Mouse (Mus musculus) left cerebral cortex, adult 9 months (tissue): ENCODE measurements around the gene Nectin1.

Experiments used
- DNase-seq, 2 experiments: peaks; one replicate each; pipeline ENCODE4 v3.0.0; 2022; ENCODE audit warnings: low spot score in 2 of 2

Nectin1 gene

DNA sequence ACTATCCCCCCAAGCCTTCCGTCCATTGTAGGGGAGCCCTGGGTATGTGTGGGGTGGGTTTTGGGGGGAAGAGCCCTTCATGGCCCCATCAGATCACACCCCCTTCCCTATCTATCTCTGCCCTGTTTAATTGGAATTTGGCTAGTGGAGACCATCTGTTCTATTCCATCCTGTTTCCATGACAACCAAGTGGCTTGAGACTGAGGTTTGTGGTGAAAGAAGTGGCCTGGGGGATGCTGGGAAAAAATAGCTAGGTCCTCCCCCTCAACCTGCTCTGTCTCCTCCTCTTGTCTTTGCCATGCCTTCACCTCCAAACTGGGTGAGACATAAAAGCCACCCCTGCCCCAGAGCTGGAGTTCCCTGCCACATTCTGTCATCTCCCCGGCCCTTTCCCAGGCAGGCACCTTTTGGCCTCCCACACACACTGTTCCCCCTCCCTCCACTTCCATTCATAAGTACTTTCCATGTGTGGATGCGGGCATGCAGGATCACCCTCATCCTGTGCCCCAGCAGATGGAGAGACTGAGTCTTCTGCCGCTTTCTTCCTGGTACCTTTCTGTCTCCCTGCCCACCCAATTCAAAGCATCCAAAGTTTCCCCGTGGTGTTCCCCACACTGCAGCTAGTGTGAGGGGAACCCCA, 17.5 kb downstream of the Nectin1 start:
- DNase-seq, result peak in 1 of 2 experiments; percentile 56

GRCm38 (mm10) chr9:43761941-43762340, 18.2 kb downstream of the Nectin1 start:
- DNase-seq, result no peak

GRCm38 (mm10) chr9:43765419-43766179, 21.8 kb downstream of the Nectin1 start:
- no peak for DNase-seq

DNA sequence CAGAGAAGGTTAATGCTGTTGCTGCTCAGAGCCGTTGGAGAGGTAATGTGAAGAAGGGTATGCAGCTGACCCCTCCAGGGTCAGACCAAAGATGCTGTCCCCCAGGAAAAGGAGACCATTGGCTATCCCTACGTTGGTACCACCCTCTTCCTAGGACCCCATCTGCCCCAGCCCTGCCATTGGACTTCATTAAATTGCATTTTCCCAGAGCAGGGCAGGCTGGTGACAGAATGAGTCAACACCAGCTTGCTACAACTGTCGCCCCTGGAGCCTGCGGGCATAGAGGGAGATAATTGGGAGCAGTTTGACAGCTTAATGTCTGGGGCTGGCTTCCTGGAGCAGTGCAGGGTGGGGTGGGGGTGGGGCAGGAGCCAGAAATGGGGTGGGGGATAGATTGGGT, 25.0 kb downstream of the Nectin1 start:
- no peak for DNase-seq

DNA sequence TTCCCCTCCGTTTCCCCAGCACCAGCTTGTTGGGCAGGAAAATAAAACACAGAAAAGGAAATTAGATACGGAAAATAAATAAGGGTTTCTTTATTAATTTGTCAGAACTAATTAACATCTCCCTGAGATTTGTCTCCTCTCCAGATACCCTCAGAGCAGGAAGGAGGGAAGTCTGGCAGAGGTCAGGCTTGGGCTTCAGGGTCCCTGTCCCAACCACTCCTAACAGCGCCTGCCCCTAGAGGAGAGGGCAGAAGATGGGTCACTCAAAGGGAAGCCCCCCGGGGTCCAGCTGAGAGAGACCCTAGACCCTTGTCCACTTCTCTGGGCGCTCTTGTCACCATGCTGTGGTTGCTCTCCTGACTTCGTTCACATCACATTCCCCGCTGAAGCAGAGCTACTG, 25.4 kb downstream of the Nectin1 start:
- no peak for DNase-seq

GRCm38 (mm10) chr9:43769940-43770339, 26.2 kb downstream of the Nectin1 start:
- no peak for DNase-seq

DNA sequence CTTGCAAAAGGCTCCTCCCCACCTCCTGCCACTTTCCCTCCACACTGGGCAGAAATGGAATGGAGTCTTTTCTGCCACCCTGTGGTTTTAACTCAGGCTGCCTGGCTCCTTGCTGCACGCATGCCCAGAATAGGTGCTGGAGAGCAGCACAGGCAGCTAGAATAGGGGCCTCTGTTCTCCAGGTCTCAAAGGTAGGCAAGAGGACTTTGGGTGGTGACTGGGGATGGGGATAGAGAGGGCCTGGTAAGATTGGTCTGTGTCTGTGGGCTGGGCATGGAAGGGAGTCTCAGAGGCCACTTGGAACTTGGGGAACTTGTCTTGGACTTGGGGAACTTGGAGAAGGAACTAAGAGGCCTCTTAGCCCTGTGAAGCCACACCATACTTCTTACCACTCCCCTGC, 27.3 kb downstream of the Nectin1 start:
- no peak for DNase-seq

DNA sequence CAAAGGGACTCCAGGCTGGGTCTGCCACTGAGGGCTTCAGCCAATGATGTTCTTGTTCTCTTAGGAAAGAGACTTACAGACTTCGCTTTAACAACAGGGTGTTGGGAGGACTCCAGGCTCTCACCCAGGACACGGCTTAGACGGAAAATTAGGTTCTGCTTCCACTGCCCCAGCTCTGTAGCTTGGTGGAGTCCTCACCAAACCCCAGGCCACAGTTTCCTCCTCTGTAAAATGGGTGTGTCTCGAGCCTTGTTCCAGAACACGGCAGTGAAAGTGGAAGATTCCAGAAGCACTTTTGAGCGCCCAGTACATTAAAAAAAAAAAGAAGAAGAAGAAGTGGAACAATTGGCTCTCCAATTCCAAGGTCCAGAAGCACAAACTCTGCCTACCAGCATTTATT, 28.7 kb downstream of the Nectin1 start:
- DNase-seq, result no peak

DNA sequence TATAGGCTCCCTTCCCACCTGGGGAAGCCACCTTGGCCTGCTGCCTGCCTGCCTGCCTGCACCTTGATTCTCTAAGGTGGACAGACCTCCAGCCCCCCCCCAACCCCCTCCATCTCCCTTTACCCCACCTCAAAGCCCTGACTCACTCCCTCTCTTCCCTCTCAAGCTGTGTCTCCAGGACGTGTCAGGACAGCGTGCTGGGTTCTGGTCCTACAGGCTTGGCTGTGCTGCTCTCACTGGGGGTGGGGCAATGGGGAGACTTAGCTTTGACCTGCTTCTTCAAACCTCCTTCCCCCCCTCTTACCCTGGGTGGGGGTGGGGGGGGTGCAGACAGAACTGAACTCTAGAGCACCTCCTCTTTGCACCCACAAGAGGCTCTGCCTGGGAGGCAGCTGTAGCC, 29.7 kb downstream of the Nectin1 start:
- DNase-seq, result no peak

GRCm38 (mm10) chr9:43774427-43774826, 30.6 kb downstream of the Nectin1 start:
- DNase-seq, result no peak

DNA sequence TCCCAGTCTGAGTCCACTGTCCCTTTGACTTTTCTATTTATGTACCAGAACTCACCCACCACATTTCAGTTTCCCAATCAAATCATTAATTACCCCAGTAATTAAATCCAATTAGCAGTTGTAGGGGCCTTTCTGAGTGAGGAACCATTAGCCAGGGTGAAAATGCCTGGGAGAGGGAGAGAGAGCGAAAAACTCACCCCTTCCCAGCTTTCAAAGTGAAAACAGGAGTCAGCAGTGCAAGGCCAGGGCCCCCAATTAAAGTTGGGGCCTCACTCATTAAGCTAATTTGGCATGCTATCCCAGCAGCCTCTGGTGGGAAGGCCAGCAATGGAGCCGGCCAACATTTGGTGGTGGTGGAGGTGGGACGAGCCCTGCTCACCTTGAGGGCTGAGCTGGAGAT, 32.4 kb downstream of the Nectin1 start:
- DNase-seq, result no peak

DNA sequence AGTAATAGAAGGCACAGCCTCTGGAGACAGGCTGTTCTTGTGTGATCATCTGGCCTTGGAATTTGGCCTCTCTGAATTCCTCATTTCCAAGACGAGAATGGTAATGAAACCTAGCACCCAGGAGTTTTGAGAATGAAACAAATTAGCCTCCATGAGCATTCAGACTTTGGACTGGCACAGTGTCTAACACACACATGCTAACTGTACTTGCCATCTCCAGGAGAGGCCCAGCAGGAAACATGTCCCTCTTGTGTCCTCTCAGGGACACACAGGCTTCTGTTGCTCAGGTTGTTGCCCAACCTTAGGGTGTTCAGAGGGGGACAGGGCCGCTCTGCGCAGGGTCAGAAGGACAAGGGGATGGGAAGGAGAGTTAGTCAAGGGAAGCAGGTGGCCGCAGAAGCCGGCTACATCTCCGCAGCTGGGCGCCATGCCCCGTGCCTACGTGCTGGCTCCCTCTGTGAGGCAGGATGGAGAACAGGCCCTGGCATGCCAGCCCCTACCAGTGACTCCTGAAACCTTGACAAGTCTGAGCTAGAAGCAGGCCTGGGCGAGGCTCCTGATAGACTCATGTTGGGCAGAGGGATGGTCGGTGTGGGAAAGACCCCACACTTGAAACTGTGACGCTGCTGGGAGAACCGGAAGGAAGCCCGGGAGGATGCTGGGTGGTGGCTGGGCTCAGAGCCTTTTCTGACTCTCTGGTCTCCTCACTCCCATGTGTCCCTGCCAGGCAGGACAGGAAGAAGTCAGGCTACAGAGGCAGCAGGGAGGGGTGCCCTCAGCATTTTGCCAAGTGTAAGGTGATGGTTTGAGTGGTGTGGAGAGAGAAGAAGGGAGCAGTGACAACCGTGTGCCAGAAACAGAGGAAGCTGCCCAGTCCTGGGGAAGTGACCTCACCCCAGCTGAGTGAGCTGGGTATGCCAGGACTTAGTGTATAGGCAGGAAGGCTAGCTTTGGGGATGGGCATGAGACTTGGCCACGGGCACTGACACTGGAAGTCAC, 33.9 kb downstream of the Nectin1 start:
- no peak for DNase-seq

DNA sequence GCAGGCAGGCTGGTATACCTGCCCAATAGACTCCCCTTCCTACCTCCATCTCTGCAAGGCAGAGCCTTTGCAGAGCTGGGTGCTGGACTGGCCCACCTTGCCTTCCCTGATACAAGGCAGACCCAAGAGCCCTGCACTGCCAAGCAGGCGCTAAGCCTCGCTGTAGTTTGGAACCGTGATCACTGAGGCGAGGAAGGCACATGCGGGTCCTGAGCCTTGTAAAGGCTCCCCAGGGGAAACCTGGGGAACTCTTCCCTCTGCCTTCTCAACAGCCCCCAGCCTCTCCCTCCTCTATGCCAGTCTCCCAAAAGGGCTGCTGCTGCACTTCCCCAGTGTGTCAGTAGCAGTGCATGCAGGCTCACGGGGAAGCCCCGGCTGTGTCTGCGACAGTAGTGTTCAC, 37.1 kb downstream of the Nectin1 start:
- no peak for DNase-seq

DNA sequence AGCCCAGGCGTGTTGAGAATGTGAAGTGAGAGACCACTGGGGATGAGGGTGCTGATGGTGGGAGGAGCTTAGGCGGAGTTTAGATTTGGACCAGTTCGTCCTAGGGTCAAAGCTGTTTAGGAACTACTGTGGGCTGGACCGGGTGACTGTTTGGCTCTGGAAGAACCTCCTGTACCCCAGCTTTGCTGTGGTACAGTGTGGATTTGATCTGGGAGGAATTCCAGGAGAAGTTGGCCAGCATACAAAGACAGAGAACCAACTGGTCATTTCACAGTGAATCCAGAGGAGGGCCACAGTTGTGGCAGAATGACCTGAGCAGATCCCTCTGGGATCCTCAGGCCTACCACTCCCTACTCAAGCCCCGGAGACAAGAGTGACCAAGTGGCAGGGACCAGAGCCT, 38.6 kb downstream of the Nectin1 start:
- DNase-seq, result no peak

DNA sequence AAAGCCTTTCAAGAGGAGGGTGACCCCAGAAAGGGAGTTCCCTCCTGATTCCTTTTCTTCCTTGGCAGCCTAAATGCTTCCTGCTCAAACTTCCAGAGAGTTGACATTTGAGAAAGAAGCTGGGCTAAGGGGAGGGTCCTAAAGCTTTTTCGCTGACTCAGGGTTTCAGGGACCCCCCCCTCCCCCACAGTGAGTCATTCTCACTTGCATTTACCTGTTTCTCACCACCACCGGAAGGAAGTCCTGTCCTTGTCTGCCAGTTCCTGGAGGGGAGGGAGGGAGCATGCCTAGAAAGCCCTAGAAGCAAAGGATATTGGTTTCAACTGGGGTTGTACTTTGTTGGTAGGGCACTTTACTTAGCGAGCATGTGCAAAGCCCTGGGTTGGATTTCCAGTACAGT, 40.2 kb downstream of the Nectin1 start:
- no peak for DNase-seq

GRCm38 (mm10) chr9:43784841-43785240, 41.1 kb downstream of the Nectin1 start:
- no peak for DNase-seq

- no peak for DNase-seq
Measured at GRCm38 (mm10) chr9:43787591-43787990, 43.8 kb downstream of the Nectin1 start.

- DNase-seq, result no peak
Measured at GRCm38 (mm10) chr9:43792681-43793080, 48.9 kb downstream of the Nectin1 start.

GRCm38 (mm10) chr9:43793411-43793810, 49.6 kb downstream of the Nectin1 start:
- DNase-seq, result no peak

GRCm38 (mm10) chr9:43796031-43796430, 52.2 kb downstream of the Nectin1 start:
- no peak for DNase-seq

GRCm38 (mm10) chr9:43796841-43797740, 53.3 kb downstream of the Nectin1 start:
- no peak for DNase-seq
